Mouse (Mus musculus) forebrain, embryonic 14.5 days (tissue): ENCODE measurements around the gene Ppm1n. TPM values are rescaled to one million over a fixed set of nuclear protein-coding genes. Genes with fewer than 3 reads are reported as not detected.

Source experiments
- ATAC-seq: fragments of 200-750 bp; cut with Nextera tagmentation; 2 replicates; pipeline ENCODE4 v1.8.0; 2017; ENCODE audit warnings: mild to moderate bottlenecking, moderate library complexity
- DNase-seq: peaks from one replicate; pipeline ENCODE4 v3.0.0-alpha.2; 2015; ENCODE audit warnings: low spot score
- H3K27ac ChIP-seq: fragments of 300-500 bp; sonication (generic); 2 replicates; pipeline ENCODE4 v1.5.1; 2014; ENCODE audit warnings: low read depth, mild to moderate bottlenecking, control low read depth, low read length, moderate library complexity
- H3K27me3 ChIP-seq: fragments of 300-500 bp; sonication (generic); replicated peaks from 2 replicates; pipeline ENCODE4 v1.6.1; 2014; ENCODE audit warnings: low read length, control low read depth, mixed read lengths; ENCODE audit not compliant: control insufficient read depth, insufficient read depth
- H3K36me3 ChIP-seq: fragments of 300-500 bp; sonication (generic); 2 replicates; pipeline ENCODE4 v1.6.1; 2014; ENCODE audit warnings: low read length, control low read depth; ENCODE audit not compliant: control insufficient read depth, insufficient read depth
- H3K4me1 ChIP-seq: fragments of 300-500 bp; sonication (generic); 2 replicates; pipeline ENCODE4 v1.6.1; 2014; ENCODE audit warnings: antibody characterized with exemption, low read length, control low read depth; ENCODE audit not compliant: control insufficient read depth, insufficient read depth
- H3K4me2 ChIP-seq: fragments of 300-500 bp; sonication (generic); 2 replicates; pipeline ENCODE4 v1.6.1; 2014; ENCODE audit warnings: mild to moderate bottlenecking, control low read depth, low read length
- H3K4me3 ChIP-seq: fragments of 300-500 bp; sonication (generic); 2 replicates; pipeline ENCODE4 v1.5.1; 2014; ENCODE audit warnings: low read depth, low read length, control low read depth
- H3K9ac ChIP-seq: fragments of 300-500 bp; sonication (generic); 2 replicates; pipeline ENCODE4 v1.6.1; 2014; ENCODE audit warnings: mild to moderate bottlenecking, low read length, control low read depth, moderate library complexity
- H3K9me3 ChIP-seq: fragments of 300-500 bp; sonication (generic); replicated peaks from 2 replicates; pipeline ENCODE4 v1.6.1; 2016; ENCODE audit warnings: low read length, control low read depth, mixed read lengths; ENCODE audit not compliant: control insufficient read depth
- WGBS: fragments of 180-500 bp; shearing (Covaris S2); extraction: QIAGEN DNeasy Blood & Tissue Kit; methylation state at CpG from one replicate; pipeline ENCODE4 v1.1.7; 2014; 5-methylcytosine and 5-hydroxymethylcytosine counted together
- polyA plus RNA-seq: library from polyadenylated mRNA; unstranded; fragments of >200 nt; fragmentation: Nextera tagmentation; extraction: Ambion mirVana; gene quantifications from 2 replicates; pipeline ENCODE4 v1.2.1, GENCODE M21; 2014

The Ppm1n gene
- polyA plus RNA-seq, 1 experiment from 2014 or later, result 0.30 TPM

- DNase-seq (no peak), ATAC-seq (no peak)
- peak overlapping the region; percentile 82 for H3K4me2 ChIP-seq
- peak overlapping the region; percentile 51 for H3K4me3 ChIP-seq
- no peaks in the 10 kb centered on the region for H3K9me3 ChIP-seq
- under 1% methylated on average over 48 of the region's 48 CpGs for WGBS
- H3K4me1 ChIP-seq, result peaks cover 9% of the 10 kb centered on the region
- H3K36me3 ChIP-seq, result no peaks in the 10 kb centered on the region
- peaks cover 32% of the 10 kb centered on the region for H3K27me3 ChIP-seq
- no peak overlapping the region for H3K27ac ChIP-seq
- peak overlapping the region; percentile 35; the same call in 1 of the 2 replicates for H3K9ac ChIP-seq
These were observed 29.5 kb upstream of the Ppm1n start for GRCm38 (mm10) chr7:19309278-19309883.

- peak; percentile 91 for ATAC-seq
These were observed 28.8 kb upstream of the Ppm1n start for GRCm38 (mm10) chr7:19308454-19309277.

GRCm38 (mm10) chr7:19307739-19308453 lies 28.0 kb upstream of the Ppm1n start:
- H3K9me3 ChIP-seq, result no peaks in the 10 kb centered on the region
- peaks cover 40% of the 10 kb centered on the region for H3K27me3 ChIP-seq
- ATAC-seq (peak; percentile 66), DNase-seq (peak; percentile 80)
- H3K4me3 ChIP-seq, result peak overlapping the region; percentile 51
- peak overlapping the region; percentile 55; the same call in 1 of the 2 replicates for H3K27ac ChIP-seq
- H3K4me1 ChIP-seq, result peaks cover 13% of the 10 kb centered on the region
- H3K4me2 ChIP-seq, result peak overlapping the region; percentile 82
- 2% methylated on average over 17 of the region's 18 CpGs for WGBS
- H3K9ac ChIP-seq, result peak overlapping the region; percentile 45
- no peaks in the 10 kb centered on the region for H3K36me3 ChIP-seq

More at GRCm38 (mm10) chr7:19308454-19309277, 28.8 kb upstream of the Ppm1n start:
- no peaks in the 10 kb centered on the region for H3K36me3 ChIP-seq
- peaks cover 12% of the 10 kb centered on the region for H3K4me1 ChIP-seq
- DNase-seq, result peak; percentile 97
- peak overlapping the region; percentile 51 for H3K4me3 ChIP-seq
- H3K9ac ChIP-seq, result peak overlapping the region; percentile 45
- under 1% methylated on average over 57 of the region's 58 CpGs for WGBS
- peak overlapping the region; percentile 82 for H3K4me2 ChIP-seq
- H3K9me3 ChIP-seq, result no peaks in the 10 kb centered on the region
- H3K27me3 ChIP-seq, result peaks cover 40% of the 10 kb centered on the region
- peak overlapping the region; percentile 55; the same call in 1 of the 2 replicates for H3K27ac ChIP-seq

GRCm38 (mm10) chr7:19306819-19307738 lies 27.2 kb upstream of the Ppm1n start:
- Histone ChIP-seq H3K4me2 (no peak overlapping the region), H3K27me3 (peaks cover 48% of the 10 kb centered on the region), H3K9me3 (no peaks in the 10 kb centered on the region), H3K36me3 (no peaks in the 10 kb centered on the region), H3K4me3 (no peak overlapping the region), H3K9ac (no peak overlapping the region), H3K27ac (no peak overlapping the region), H3K4me1 (peaks cover 13% of the 10 kb centered on the region)
- DNase-seq (no peak), ATAC-seq (no peak)
- WGBS, result 70% methylated on average over 25 of the region's 25 CpGs

- peaks cover 48% of the 10 kb centered on the region for H3K27me3 ChIP-seq
These were observed 26.2 kb upstream of the Ppm1n start for GRCm38 (mm10) chr7:19305796-19306765.

GRCm38 (mm10) chr7:19305413-19305735 lies 25.5 kb upstream of the Ppm1n start:
- Histone ChIP-seq H3K4me1 (peaks cover 11% of the 10 kb centered on the region), H3K36me3 (no peaks in the 10 kb centered on the region), H3K27ac (no peak overlapping the region), H3K9ac (peak overlapping the region; percentile 10), H3K9me3 (no peaks in the 10 kb centered on the region), H3K27me3 (peaks cover 48% of the 10 kb centered on the region), H3K4me3 (peak overlapping the region; percentile 19), H3K4me2 (peak overlapping the region; percentile 39; the same call in 1 of the 2 replicates)
- 10% methylated on average over 6 of the region's 6 CpGs for WGBS
- no peak for DNase-seq
- no peak for ATAC-seq

More at GRCm38 (mm10) chr7:19305796-19306765, 26.2 kb upstream of the Ppm1n start:
- Histone ChIP-seq H3K9ac (no peak overlapping the region), H3K9me3 (no peaks in the 10 kb centered on the region), H3K4me3 (no peak overlapping the region), H3K36me3 (no peaks in the 10 kb centered on the region), H3K4me2 (no peak overlapping the region), H3K27ac (no peak overlapping the region), H3K4me1 (peaks cover 13% of the 10 kb centered on the region)
- 60% methylated on average over 16 of the region's 16 CpGs for WGBS
- no peak for DNase-seq
- no peak for ATAC-seq

- Histone ChIP-seq H3K27ac (no peak overlapping the region), H3K4me3 (peak overlapping the region; percentile 19), H3K9ac (peak overlapping the region; percentile 10), H3K4me2 (peak overlapping the region; percentile 39), H3K9me3 (no peaks in the 10 kb centered on the region), H3K4me1 (peaks cover 10% of the 10 kb centered on the region), H3K27me3 (peaks cover 48% of the 10 kb centered on the region), H3K36me3 (no peaks in the 10 kb centered on the region)
- no peak for ATAC-seq
- WGBS, result 2% methylated on average over 48 of the region's 48 CpGs
- no peak for DNase-seq
These were observed 24.9 kb upstream of the Ppm1n start for GRCm38 (mm10) chr7:19304501-19305412.
